Mouse (Mus musculus): ENCODE measurements around the gene Tbc1d12. TPM values are rescaled to one million over a fixed set of nuclear protein-coding genes. Genes with fewer than 3 reads are reported as not detected.
A peak's percentile ranks its signal among the peaks of the same experiment; 100 is the strongest.

The Tbc1d12 gene
- polyA plus RNA-seq, 1 experiment from 2014 or later: 1.8 TPM

- WGBS: 75% methylated on average over 13 of the region's 13 CpGs
- 0 out of 2 replicates have a peak overlapping the region, but pooled peaks have one; percentile 98 for H3K27ac ChIP-seq
- no peaks in the 10 kb centered on the region for H3K9me3 ChIP-seq (replicated peaks)
- peak overlapping the region; percentile 87 for H3K4me3 ChIP-seq
- no peaks in the 10 kb centered on the region for H3K27me3 ChIP-seq (ENCODE audit: low read depth, poor library complexity, severe bottlenecking)
- peaks cover 10% of the 10 kb centered on the region for H3K4me1 ChIP-seq
- DNase-seq (ENCODE audit: low spot score): no peak
- peaks cover 22% of the 10 kb centered on the region for H3K36me3 ChIP-seq
Observed at GRCm38 (mm10) chr19:38929471-38930251, 93.3 kb downstream of the Tbc1d12 start.

- DNase-seq (ENCODE audit: low spot score): peak; percentile 35
- H3K4me1 ChIP-seq: peaks cover 10% of the 10 kb centered on the region
- no peaks in the 10 kb centered on the region for H3K27me3 ChIP-seq (ENCODE audit: low read depth, poor library complexity, severe bottlenecking)
- H3K4me3 ChIP-seq: peak overlapping the region; percentile 87
- no peaks in the 10 kb centered on the region for H3K9me3 ChIP-seq (replicated peaks)
- H3K27ac ChIP-seq: peak overlapping the region; percentile 98
- H3K36me3 ChIP-seq: peaks cover 29% of the 10 kb centered on the region
- WGBS: 2% methylated on average over 23 of the region's 23 CpGs
Observed at GRCm38 (mm10) chr19:38930252-38930787, 93.9 kb downstream of the Tbc1d12 start.

DNA sequence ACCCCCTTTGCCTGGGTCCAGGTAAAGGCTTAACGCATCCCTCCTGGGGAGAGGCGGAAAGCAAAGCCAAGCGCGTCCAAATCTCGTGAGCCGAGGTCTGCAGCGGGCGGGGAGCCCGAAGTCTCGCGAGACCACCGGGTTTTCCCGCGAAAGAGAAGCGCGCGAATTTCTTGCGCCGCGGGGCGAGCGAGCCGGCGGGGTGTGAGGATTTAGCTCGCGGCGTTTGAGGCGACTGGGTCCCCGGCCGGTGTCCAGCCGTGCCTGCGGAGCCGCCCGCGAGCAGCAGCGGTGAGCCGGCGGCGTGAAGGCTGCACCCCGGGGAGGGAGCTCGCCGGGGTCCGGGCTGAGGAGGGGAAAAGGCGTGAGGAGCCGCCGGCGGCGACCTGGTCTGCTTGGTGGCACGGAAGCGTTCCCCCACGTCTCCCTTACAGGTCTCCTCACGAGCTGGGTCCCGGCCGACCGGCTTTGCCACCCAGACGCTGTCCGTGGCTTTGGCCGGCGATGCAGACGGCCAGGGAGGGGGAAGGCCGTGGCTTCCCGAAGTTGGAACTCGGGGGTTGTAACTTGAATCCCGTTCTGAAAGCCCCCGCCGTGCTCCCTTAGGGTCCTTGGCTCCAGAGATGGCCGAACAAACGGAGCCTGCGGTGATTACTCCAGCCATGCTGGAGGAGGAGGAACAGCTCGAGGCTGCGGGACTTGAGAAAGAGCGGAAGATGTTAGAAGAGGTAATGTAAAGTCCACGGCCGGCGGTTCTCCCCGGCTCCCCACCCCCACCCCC is 94.6 kb downstream of the Tbc1d12 start, which contains the start of gene Hells:
Gene Hells, plus strand, starts transcription at position 128 of the 778 bp plus-strand sequence.
- H3K36me3 ChIP-seq: peaks cover 35% of the 10 kb centered on the region
- no peaks in the 10 kb centered on the region for H3K9me3 ChIP-seq (replicated peaks)
- peak; percentile 95 for DNase-seq (ENCODE audit: low spot score)
- peak within 1 kb of the TSS; percentile 98 for H3K27ac ChIP-seq
- no peaks in the 10 kb centered on the region for H3K27me3 ChIP-seq (ENCODE audit: low read depth, poor library complexity, severe bottlenecking)
- H3K4me3 ChIP-seq: peak within 1 kb of the TSS; percentile 87
- H3K4me1 ChIP-seq: peaks cover 10% of the 10 kb centered on the region
- under 1% methylated on average over 76 of the region's 76 CpGs for WGBS

- Histone ChIP-seq H3K4me1 (peaks cover 10% of the 10 kb centered on the region), H3K27me3 (ENCODE audit: low read depth, poor library complexity, severe bottlenecking) (no peaks in the 10 kb centered on the region), H3K27ac (peak overlapping the region; percentile 98), H3K9me3 (replicated peaks) (no peaks in the 10 kb centered on the region), H3K36me3 (peaks cover 41% of the 10 kb centered on the region), H3K4me3 (peak overlapping the region; percentile 87)
- WGBS: 2% methylated on average over 6 of the region's 6 CpGs
- no peak for DNase-seq (ENCODE audit: low spot score)
Observed at GRCm38 (mm10) chr19:38931566-38931890, 95.1 kb downstream of the Tbc1d12 start.

DNA sequence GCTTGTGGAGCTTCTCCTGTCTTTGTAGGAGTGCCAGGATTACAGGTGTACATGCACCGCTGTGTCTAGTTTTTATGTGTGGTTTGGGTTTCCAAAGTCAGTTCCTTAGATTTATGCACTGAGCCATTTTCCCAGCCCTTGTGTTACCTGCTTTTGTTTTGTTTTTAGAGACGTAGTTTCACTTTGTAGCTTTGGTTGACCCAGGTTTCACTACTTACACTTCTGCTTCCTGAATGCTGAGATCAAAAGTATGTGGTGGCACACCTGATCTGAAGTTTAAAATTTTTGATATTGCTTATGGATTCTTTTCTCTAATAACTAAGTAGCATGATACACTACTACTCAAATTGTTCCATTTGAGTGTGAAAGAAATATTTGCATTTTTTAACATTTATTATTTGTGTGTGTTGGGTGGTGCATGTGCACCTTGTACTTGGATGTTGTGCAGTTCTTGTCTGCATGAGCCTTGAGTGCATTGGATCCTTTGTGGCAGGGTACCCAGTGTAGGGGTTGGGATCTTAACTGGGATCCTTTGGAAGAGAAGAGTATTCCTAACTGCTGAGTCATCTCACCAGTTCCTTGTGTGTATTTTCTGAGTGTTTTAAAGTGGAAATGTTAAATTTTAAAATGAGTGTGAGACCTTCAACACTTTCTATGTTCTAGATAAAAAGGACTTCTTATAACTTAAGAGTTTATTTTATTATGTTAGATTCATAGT is 108.4 kb downstream of the Tbc1d12 start:
- H3K36me3 ChIP-seq: peaks cover 97% of the 10 kb centered on the region
- H3K4me1 ChIP-seq: no peaks in the 10 kb centered on the region
- no peaks in the 10 kb centered on the region for H3K27me3 ChIP-seq (ENCODE audit: low read depth, poor library complexity, severe bottlenecking)
- H3K27ac ChIP-seq: no peak overlapping the region
- H3K4me3 ChIP-seq: no peak overlapping the region
- 87% methylated on average over 2 of the region's 2 CpGs for WGBS
- no peak for DNase-seq (ENCODE audit: low spot score)
- no peaks in the 10 kb centered on the region for H3K9me3 ChIP-seq (replicated peaks)

Other genes with a start within 250 kb of the Tbc1d12 start
- 11.2 and 11.7 TPM in 2 replicates for gene Noc3l, start 17.3 kb upstream of the Tbc1d12 start, polyA plus RNA-seq (2016; fragmentation: Nextera tagmentation; extraction: Ambion mirVana)
- 88.9 and 91.6 TPM in 2 replicates for gene Hells, start 94.3 kb downstream of the Tbc1d12 start, polyA plus RNA-seq (2016; fragmentation: Nextera tagmentation; extraction: Ambion mirVana)
- gene Cyp2c55, start 170.4 kb downstream of the Tbc1d12 start, polyA plus RNA-seq (2016; fragmentation: Nextera tagmentation; extraction: Ambion mirVana): not detected in 2 replicates
- not detected in 2 replicates for gene Cyp2c65, start 224.4 kb downstream of the Tbc1d12 start, polyA plus RNA-seq (2016; fragmentation: Nextera tagmentation; extraction: Ambion mirVana)